Mouse (Mus musculus) CH12.LX (cell line): ENCODE data around the gene Hist1h1c. TPM values are rescaled to one million over a fixed set of nuclear protein-coding genes. Genes with fewer than 3 reads are reported as not detected.

Source experiments
- DNase-seq: peaks from one replicate; pipeline ENCODE4 v3.0.0-alpha.2; 2013; ENCODE audit errors: extremely low read depth
- H3K27ac ChIP-seq: 2 replicates; pipeline ENCODE4 v1.5.1; 2012; ENCODE audit warnings: low read depth, mild to moderate bottlenecking, control low read depth, moderate library complexity; ENCODE audit not compliant: insufficient read depth
- H3K27me3 ChIP-seq: replicated peaks from 2 replicates; pipeline ENCODE3; 2012; ENCODE audit warnings: inconsistent platforms
- H3K36me3 ChIP-seq, 2 experiments: replicated peaks in 1 of 2; 2 replicates each; pipeline versions ENCODE3 to v1.6.1; 2012; ENCODE audit warnings: inconsistent platforms in 1 of 2, low read length in 1 of 2, mild to moderate bottlenecking in 1 of 2, mixed read lengths in 1 of 2, moderate library complexity in 1 of 2; ENCODE audit not compliant: control insufficient read depth in 1 of 2, insufficient read depth in 1 of 2
- H3K4me1 ChIP-seq, 2 experiments: 2 replicates each; pipeline ENCODE4 v1.6.1; 2012; ENCODE audit warnings: inconsistent platforms in 1 of 2, moderate library complexity in 1 of 2; ENCODE audit not compliant: insufficient read depth in 2 of 2, control insufficient read depth in 1 of 2
- H3K4me2 ChIP-seq: 2 replicates; pipeline ENCODE4 v1.6.1; 2012; ENCODE audit warnings: low read depth, mild to moderate bottlenecking, control low read depth; ENCODE audit not compliant: poor library complexity, insufficient read depth, severe bottlenecking
- H3K4me3 ChIP-seq, 3 experiments: fragments of 150-350 bp in 1 of 3; sonication (generic) in 1 of 3; replicated peaks in 1 of 3; 2 replicates each; pipeline versions ENCODE3 to v1.5.1; 2011 to 2012; ENCODE audit warnings: low read depth in 2 of 3, low read length in 2 of 3, mild to moderate bottlenecking in 2 of 3, moderate library complexity in 2 of 3, control low read depth in 1 of 3, improper control_type of control experiment in 1 of 3, inconsistent platforms in 1 of 3, mixed read lengths in 1 of 3; ENCODE audit not compliant: poor library complexity in 1 of 3
- H3K79me2 ChIP-seq: replicated peaks from 2 replicates; pipeline ENCODE4 v1.6.1; 2012; ENCODE audit warnings: mild to moderate bottlenecking, moderate library complexity; ENCODE audit not compliant: control insufficient read depth, poor library complexity, insufficient read depth, severe bottlenecking; ENCODE audit errors: extremely low read depth
- H3K9ac ChIP-seq: 2 replicates; pipeline ENCODE4 v1.6.1; 2012; ENCODE audit warnings: low read depth, mild to moderate bottlenecking, control low read depth, moderate library complexity; ENCODE audit not compliant: insufficient read depth
- H3K9me3 ChIP-seq: replicated peaks from 2 replicates; pipeline ENCODE3; 2012; ENCODE audit warnings: low read length, inconsistent platforms, mixed read lengths
- BHLHE40 ChIP-seq: IDR thresholded peaks from 2 replicates; pipeline ENCODE4 v1.6.1; 2011; ENCODE audit warnings: mild to moderate bottlenecking, low read depth, low read length, improper control_type of control experiment
- CHD1 ChIP-seq: IDR thresholded peaks from 2 replicates; pipeline ENCODE4 v1.6.1; 2012; ENCODE audit warnings: low read depth, low read length, improper control_type of control experiment, inconsistent platforms
- CHD2 ChIP-seq: IDR thresholded peaks from 2 replicates; pipeline ENCODE4 v1.6.1; 2011; ENCODE audit warnings: low read length, improper control_type of control experiment
- CTCF ChIP-seq, 2 experiments: IDR thresholded peaks in 1 of 2; conservative IDR thresholded peaks in 1 of 2; 2 replicates each; pipeline ENCODE4 v1.5.1; 2011 to 2012; ENCODE audit warnings: low read depth in 2 of 2, low read length in 2 of 2, improper control_type of control experiment in 1 of 2, inconsistent platforms in 1 of 2, mild to moderate bottlenecking in 1 of 2, moderate library complexity in 1 of 2
- ELF1 ChIP-seq: IDR thresholded peaks from 2 replicates; pipeline ENCODE4 v1.6.1; 2014; ENCODE audit warnings: low read depth, mild to moderate bottlenecking, inconsistent platforms, low read length, improper control_type of control experiment
- GABPA ChIP-seq: IDR thresholded peaks from 2 replicates; pipeline ENCODE4 v1.6.1; 2012; ENCODE audit warnings: low read depth, low read length, improper control_type of control experiment, inconsistent platforms; ENCODE audit not compliant: insufficient replicate concordance
- HCFC1 ChIP-seq: IDR thresholded peaks from 2 replicates; pipeline ENCODE4 v1.6.1; 2012; ENCODE audit warnings: low read depth, mild to moderate bottlenecking, inconsistent platforms, low read length, improper control_type of control experiment
- JUND ChIP-seq: conservative IDR thresholded peaks from 2 replicates; pipeline ENCODE4 v1.6.1; 2011; ENCODE audit warnings: low read depth, low read length, improper control_type of control experiment
- KAT2A ChIP-seq: IDR thresholded peaks from 2 replicates; pipeline ENCODE4 v1.6.1; 2012; ENCODE audit warnings: low read length, improper control_type of control experiment, inconsistent platforms; ENCODE audit not compliant: insufficient replicate concordance
- MAFK ChIP-seq: IDR thresholded peaks from 2 replicates; pipeline ENCODE4 v1.6.1; 2011; ENCODE audit warnings: low read length, improper control_type of control experiment; ENCODE audit not compliant: insufficient replicate concordance
- MAX ChIP-seq: IDR thresholded peaks from 2 replicates; pipeline ENCODE4 v1.6.1; 2011; ENCODE audit warnings: low read length, improper control_type of control experiment
- MXI1 ChIP-seq: IDR thresholded peaks from 2 replicates; pipeline ENCODE4 v1.6.1; 2011; ENCODE audit warnings: mild to moderate bottlenecking, low read depth, low read length, improper control_type of control experiment
- MYC ChIP-seq: IDR thresholded peaks from 2 replicates; pipeline ENCODE4 v1.6.1; 2011; ENCODE audit warnings: low read depth, mild to moderate bottlenecking, improper control_type of control experiment, low read length
- NRF1 ChIP-seq: IDR thresholded peaks from 2 replicates; pipeline ENCODE4 v1.6.1; 2014; ENCODE audit warnings: low read depth, mild to moderate bottlenecking, inconsistent platforms, low read length, improper control_type of control experiment, moderate library complexity
- PAX5 ChIP-seq: IDR thresholded peaks from 2 replicates; pipeline ENCODE4 v1.6.1; 2012; ENCODE audit warnings: low read length, inconsistent platforms, mixed read lengths
- POLR2A ChIP-seq: IDR thresholded peaks from 2 replicates; pipeline ENCODE4 v1.6.1; 2011; ENCODE audit warnings: low read depth, mild to moderate bottlenecking, improper control_type of control experiment, low read length
- POLR2AphosphoS2 ChIP-seq: IDR thresholded peaks from 2 replicates; pipeline ENCODE4 v1.6.1; 2011; ENCODE audit warnings: low read depth, low read length, improper control_type of control experiment
- RAD21 ChIP-seq: IDR thresholded peaks from 2 replicates; pipeline ENCODE4 v1.6.1; 2011; ENCODE audit warnings: low read depth, mild to moderate bottlenecking, low read length, improper control_type of control experiment, moderate library complexity
- RCOR1 ChIP-seq: conservative IDR thresholded peaks from 2 replicates; pipeline ENCODE4 v1.6.1; 2012; ENCODE audit warnings: low read depth, mild to moderate bottlenecking, inconsistent platforms, low read length, improper control_type of control experiment
- SIN3A ChIP-seq: IDR thresholded peaks from 2 replicates; pipeline ENCODE4 v1.6.1; 2012; ENCODE audit warnings: low read length, improper control_type of control experiment, inconsistent platforms
- SMC3 ChIP-seq: IDR thresholded peaks from 2 replicates; pipeline ENCODE4 v1.6.1; 2011; ENCODE audit warnings: low read depth, low read length, improper control_type of control experiment
- TBP ChIP-seq: conservative IDR thresholded peaks from 2 replicates; pipeline ENCODE4 v1.6.1; 2011; ENCODE audit warnings: low read depth, low read length, improper control_type of control experiment
- UBTF ChIP-seq: IDR thresholded peaks from 2 replicates; pipeline ENCODE4 v1.6.1; 2012; ENCODE audit warnings: low read depth, mild to moderate bottlenecking, inconsistent platforms, low read length, improper control_type of control experiment, moderate library complexity
- USF1 ChIP-seq: IDR thresholded peaks from 2 replicates; pipeline ENCODE4 v1.6.1; 2014; ENCODE audit warnings: low read depth, mild to moderate bottlenecking, inconsistent platforms, low read length, improper control_type of control experiment
- USF2 ChIP-seq: conservative IDR thresholded peaks from 2 replicates; pipeline ENCODE4 v1.6.1; 2011; ENCODE audit warnings: low read depth, low read length, improper control_type of control experiment
- ZKSCAN1 ChIP-seq: IDR thresholded peaks from 2 replicates; pipeline ENCODE4 v1.6.1; 2012; ENCODE audit warnings: low read depth, inconsistent platforms, low read length, improper control_type of control experiment, borderline replicate concordance
- ZMIZ1 ChIP-seq: IDR thresholded peaks from 2 replicates; pipeline ENCODE4 v1.6.1; 2012; ENCODE audit warnings: low read depth, mild to moderate bottlenecking, inconsistent platforms, low read length, improper control_type of control experiment
- ZNF384 ChIP-seq: IDR thresholded peaks from 2 replicates; pipeline ENCODE4 v1.6.1; 2012; ENCODE audit warnings: low read depth, low read length, improper control_type of control experiment, inconsistent platforms
- dilution Hi-C: fragments of 300-500 bp; cut with MboI; formaldehyde crosslinking; loops from 2 replicates; pipeline ENCODE4 v1.14.3; 2020; ENCODE audit warnings: low sequenced_read_pairs; ENCODE audit not compliant: extremely low pct_unique_long_range_greater_than_20kb, extremely low pct_ligation_motif_present
- in situ Hi-C: fragments of 300-500 bp; cut with MboI; formaldehyde crosslinking; loops from 3 replicates; pipeline ENCODE4 v1.14.3; 2019; ENCODE audit warnings: low sequenced_read_pairs, low pct_ligation_motif_present, low pct_unique_long_range_greater_than_20kb, mixed read lengths
- polyA plus RNA-seq: library from polyadenylated mRNA; unstranded; fragments of >175 nt; gene quantifications from 2 replicates; pipeline ENCODE4 v1.2.1, GENCODE M21; 2012; ENCODE audit warnings: low read depth; ENCODE audit not compliant: insufficient read length
- total RNA-seq, 2 experiments: library from RNA; depleted of rRNA; stranded (reverse); fragments of 300-350 nt in 1 of 2; fragments of >200 nt in 1 of 2; gene quantifications; 2 replicates each; pipeline ENCODE4 v1.2.3; 2012 to 2014

Hist1h1c gene
- total and polyA plus RNA-seq, 3 experiments, result 12.5 to 597 (median 22.8) TPM

GRCm38 (mm10) chr13:23696061-23696474 lies 42.5 kb upstream of the Hist1h1c start:
- Histone ChIP-seq H3K27ac (no peak overlapping the region), H3K4me2 (no peak overlapping the region), H3K4me3 (no peak overlapping the region), H3K79me2 (no peaks in the 10 kb centered on the region), H3K9me3 (no peaks in the 10 kb centered on the region), H3K36me3 (no peaks in the 10 kb centered on the region), H3K9ac (no peak overlapping the region), H3K27me3 (no peaks in the 10 kb centered on the region), H3K4me1 (peaks cover 2 to 35% of the 10 kb centered on the region in 2 experiments; a peak in 2 of 4 replicates)
- no peak for TF ChIP-seq USF2
- TF ChIP-seq ELF1, result no peak
- no peak for TF ChIP-seq PAX5
- TF ChIP-seq USF1, result no peak
- TF ChIP-seq GABPA, result no peak
- TF ChIP-seq RAD21, result no peak
- no peak for TF ChIP-seq UBTF
- no peak for TF ChIP-seq NRF1
- no peak for TF ChIP-seq BHLHE40
- TF ChIP-seq CTCF (conservative IDR thresholded peaks at IDR 0.05 in 1 of 2, IDR thresholded peaks at IDR 0.05 in 1 of 2; ENCODE audit: low read depth in 2 of 2, low read length in 2 of 2), result no peak
- TF ChIP-seq CHD2, result no peak
- TF ChIP-seq KAT2A, result no peak
- no peak for TF ChIP-seq ZMIZ1
- no peak for TF ChIP-seq HCFC1
- TF ChIP-seq MAFK, result no peak
- no peak for TF ChIP-seq SMC3
- no peak for TF ChIP-seq ZKSCAN1
- TF ChIP-seq TBP, result no peak
- DNase-seq, result no peak
- in situ Hi-C loops, result no loop called here
- dilution Hi-C loops, result loop anchor here (10.0 kb wide), 1 partner anchor 49 kb away; the partner anchor contains the start of genes Hist1h2bb and Hist1h3c

GRCm38 (mm10) chr13:23697491-23698299 lies 40.9 kb upstream of the Hist1h1c start:
- Histone ChIP-seq H3K4me1 (peaks cover 2 to 45% of the 10 kb centered on the region in 2 experiments; a peak in 2 of 4 replicates), H3K9ac (peak overlapping the region; percentile 50), H3K4me2 (peak overlapping the region; percentile 93; the same call in 1 of the 2 replicates), H3K27ac (peak overlapping the region; percentile 89), H3K27me3 (no peaks in the 10 kb centered on the region), H3K4me3 (peak overlapping the region; percentile 26 to 47 (median 32)), H3K79me2 (no peaks in the 10 kb centered on the region), H3K36me3 (no peaks in the 10 kb centered on the region), H3K9me3 (no peaks in the 10 kb centered on the region)
- DNase-seq, result peak; percentile 82
- in situ Hi-C loops (no loop called here), dilution Hi-C loops (loop anchor here (10.0 kb wide), 1 partner anchor 47 kb away; the partner anchor contains the start of genes Hist1h2bb and Hist1h3c)
- peak; percentile 95 for TF ChIP-seq CHD1
- peak; percentile 71 for TF ChIP-seq SMC3
- TF ChIP-seq MAX, result 0 out of 2 replicates have a peak, but pooled peaks have one; percentile 54
- TF ChIP-seq JUND, result 0 out of 2 replicates have a peak, but pooled peaks have one; percentile 40
- TF ChIP-seq POLR2AphosphoS2, result peak; percentile 100
- no peak; the same call in 1 of the 2 replicates for TF ChIP-seq NRF1
- TF ChIP-seq ZMIZ1, result peak; percentile 99
- TF ChIP-seq GABPA, result no peak
- TF ChIP-seq SIN3A, result peak; percentile 61; the same call in 1 of the 2 replicates
- peak; percentile 49; the same call in 1 of the 2 replicates for TF ChIP-seq BHLHE40
- TF ChIP-seq RAD21, result peak; percentile 48
- TF ChIP-seq USF1, result no peak
- peak; percentile 43 to 78 for TF ChIP-seq CTCF (conservative IDR thresholded peaks at IDR 0.05 in 1 of 2, IDR thresholded peaks at IDR 0.05 in 1 of 2; ENCODE audit: low read depth in 2 of 2, low read length in 2 of 2)
- TF ChIP-seq ZNF384, result no peak
- TF ChIP-seq RCOR1, result peak; percentile 67
- TF ChIP-seq UBTF, result peak; percentile 99
- TF ChIP-seq MAFK, result 0 out of 2 replicates have a peak, but pooled peaks have one; percentile 33
- peak; percentile 75; the same call in 1 of the 2 replicates for TF ChIP-seq MYC
- peak; percentile 83 for TF ChIP-seq MXI1
- peak; percentile 77 for TF ChIP-seq CHD2
- peak; percentile 55; the same call in 1 of the 2 replicates for TF ChIP-seq POLR2A
